15 mouse cellular contexts compared by ENCODE assay signal in the genomic region with DNA sequence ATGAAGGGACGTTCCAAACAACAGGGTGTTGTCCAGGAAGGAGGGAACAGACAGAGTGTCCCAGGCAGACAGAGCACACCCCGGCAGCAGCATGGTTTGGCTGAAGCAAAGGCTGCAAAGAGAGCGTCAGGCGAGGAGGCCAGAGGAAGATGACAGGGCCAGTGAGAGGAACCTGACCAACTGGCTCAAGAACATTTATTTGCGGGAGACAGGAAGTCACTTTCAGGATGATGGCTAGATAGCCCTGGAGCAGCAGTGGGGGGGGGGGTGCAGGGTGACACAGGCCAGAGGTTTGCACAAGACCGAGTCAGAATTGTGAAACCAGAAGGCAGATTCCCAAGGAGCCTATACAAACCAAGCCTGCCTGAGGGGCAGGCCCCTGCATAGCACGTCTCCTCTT. TPM values are rescaled to one million over a fixed set of nuclear protein-coding genes. Genes with fewer than 3 reads are reported as not detected.
DNase-seq lines count a peak whose midpoint lies in the region; ATAC-seq and TF ChIP-seq lines count a peak whose summit lies in the region.
"Had no signal": no experiment of that assay in that cellular context is flagged by ENCODE, and none has a peak within 500 bp of the region (broad histone marks: within the 10 kb centered on the region; RNA-seq: fewer than 3 reads in every experiment).

No protein-coding gene starts in this region.

- WGBS in lung, embryonic 15.5 days, result 21% methylated on average over 7 of the region's 7 CpGs
- WGBS in small intestine, adult 2 months, result 61% methylated on average over 7 of the region's 7 CpGs
- whole genome bisulfite sequencing in midbrain, embryonic 16.5 days, result 68% methylated on average over 7 of the region's 7 CpGs
- WGBS in midbrain, postnatal 0 days, result 66% methylated on average over 7 of the region's 7 CpGs

- no peak for TF ChIP-seq POLR2A in testis, adult 2 months (IDR thresholded peaks at IDR 0.05; ENCODE audit: control insufficient read depth, low read depth, low read length)
- no peak for TF ChIP-seq POLR2A in small intestine, adult 2 months (IDR thresholded peaks at IDR 0.05; ENCODE audit: low read depth, low read length)

- no peaks in the 10 kb centered on the region for H3K36me3 ChIP-seq in testis, adult 2 months (ENCODE audit: control insufficient read depth, insufficient read depth, low read length)
- no peaks in the 10 kb centered on the region for H3K36me3 ChIP-seq in lung, embryonic 15.5 days
- no peaks in the 10 kb centered on the region for H3K36me3 ChIP-seq in small intestine, adult 2 months (ENCODE audit: control insufficient read depth, insufficient read depth, low read length)
- no peaks in the 10 kb centered on the region for H3K36me3 ChIP-seq in midbrain, embryonic 16.5 days (ENCODE audit: control insufficient read depth, insufficient read depth, low read length)
- H3K36me3 ChIP-seq in midbrain, postnatal 0 days (ENCODE audit: insufficient read depth, low read length), result no peaks in the 10 kb centered on the region
- H3K36me3 ChIP-seq: embryonic facial prominence, embryonic 12.5 days; hindbrain, embryonic 15.5 days; kidney, embryonic 15.5 days; limb, embryonic 13.5 days had no signal

- H3K4me1 ChIP-seq in testis, adult 2 months (ENCODE audit: control insufficient read depth, insufficient read depth, low read length), result peaks cover 4% of the 10 kb centered on the region
- peaks cover 25% of the 10 kb centered on the region for H3K4me1 ChIP-seq in lung, embryonic 15.5 days
- H3K4me1 ChIP-seq in small intestine, adult 2 months (ENCODE audit: control insufficient read depth, insufficient read depth, insufficient read length, low read length), result peaks cover 8% of the 10 kb centered on the region; the same call in 1 of the 2 replicates
- H3K4me1 ChIP-seq in midbrain, embryonic 16.5 days (ENCODE audit: control insufficient read depth, insufficient read depth, low read length), result peaks cover 9% of the 10 kb centered on the region
- no peaks in the 10 kb centered on the region for H3K4me1 ChIP-seq in midbrain, postnatal 0 days (ENCODE audit: insufficient read depth, low read length)
- H3K4me1 ChIP-seq: embryonic facial prominence, embryonic 12.5 days had no signal

- peak overlapping the region; percentile 5; the same call in 1 of the 2 replicates for H3K27ac ChIP-seq in testis, adult 2 months (ENCODE audit: control insufficient read depth, insufficient read depth, low read depth, low read length)
- peak overlapping the region; percentile 29; the same call in 1 of the 2 replicates for H3K27ac ChIP-seq in lung, embryonic 15.5 days
- H3K27ac ChIP-seq in small intestine, adult 2 months (ENCODE audit: insufficient read depth, low read depth, low read length), result peak overlapping the region; percentile 69
- no peak overlapping the region for H3K27ac ChIP-seq in midbrain, embryonic 16.5 days (ENCODE audit: low read length)
- no peak overlapping the region for H3K27ac ChIP-seq in midbrain, postnatal 0 days (ENCODE audit: low read depth, low read length)
- H3K27ac ChIP-seq: embryonic facial prominence, embryonic 12.5 days; hindbrain, embryonic 15.5 days; kidney, embryonic 15.5 days; limb, embryonic 13.5 days had no signal

- no peaks in the 10 kb centered on the region for H3K9me3 ChIP-seq in lung, embryonic 15.5 days
- H3K9me3 ChIP-seq in midbrain, embryonic 16.5 days (replicated peaks; ENCODE audit: control insufficient read depth, low read length, poor library complexity, severe bottlenecking), result no peaks in the 10 kb centered on the region
- no peaks in the 10 kb centered on the region for H3K9me3 ChIP-seq in midbrain, postnatal 0 days (ENCODE audit: low read length)
- H3K9me3 ChIP-seq: embryonic facial prominence, embryonic 12.5 days; hindbrain, embryonic 15.5 days; kidney, embryonic 15.5 days; limb, embryonic 13.5 days had no signal

- H3K4me2 ChIP-seq in lung, embryonic 15.5 days, result no peak overlapping the region
- no peak overlapping the region for H3K4me2 ChIP-seq in midbrain, embryonic 16.5 days (ENCODE audit: low read length)
- H3K4me2 ChIP-seq in midbrain, postnatal 0 days (ENCODE audit: low read depth, low read length, poor library complexity, severe bottlenecking), result no peak overlapping the region
- H3K4me2 ChIP-seq: embryonic facial prominence, embryonic 12.5 days; hindbrain, embryonic 15.5 days; kidney, embryonic 15.5 days; limb, embryonic 13.5 days had no signal

- no peak for TF ChIP-seq CTCF in testis, adult 2 months (IDR thresholded peaks at IDR 0.05; ENCODE audit: control insufficient read depth, insufficient read depth, insufficient replicate concordance, low read depth, low read length)
- no peak for TF ChIP-seq CTCF in small intestine, adult 2 months (IDR thresholded peaks at IDR 0.05; ENCODE audit: extremely low read depth, insufficient read length, insufficient replicate concordance, low read depth, low read length)
- TF ChIP-seq CTCF in midbrain, postnatal 0 days (IDR thresholded peaks at IDR 0.05), result no peak

- no peaks in the 10 kb centered on the region for H3K27me3 ChIP-seq in testis, adult 2 months (ENCODE audit: control insufficient read depth, insufficient read depth, low read length)
- no peaks in the 10 kb centered on the region for H3K27me3 ChIP-seq in lung, embryonic 15.5 days
- no peaks in the 10 kb centered on the region for H3K27me3 ChIP-seq in small intestine, adult 2 months (ENCODE audit: control insufficient read depth, insufficient read depth, low read length)
- H3K27me3 ChIP-seq in midbrain, embryonic 16.5 days (ENCODE audit: control insufficient read depth, insufficient read depth, low read depth, low read length), result no peaks in the 10 kb centered on the region
- H3K27me3 ChIP-seq in midbrain, postnatal 0 days (ENCODE audit: insufficient read depth, low read length), result no peaks in the 10 kb centered on the region
- H3K27me3 ChIP-seq: embryonic facial prominence, embryonic 12.5 days; hindbrain, embryonic 15.5 days; kidney, embryonic 15.5 days; limb, embryonic 13.5 days had no signal

- H3K9ac ChIP-seq in lung, embryonic 15.5 days, result no peak overlapping the region
- H3K9ac ChIP-seq in midbrain, embryonic 16.5 days (ENCODE audit: low read depth, low read length), result no peak overlapping the region
- H3K9ac ChIP-seq in midbrain, postnatal 0 days (replicated peaks; ENCODE audit: low read length, poor library complexity, severe bottlenecking), result no peak overlapping the region
- H3K9ac ChIP-seq: embryonic facial prominence, embryonic 12.5 days; hindbrain, embryonic 15.5 days; kidney, embryonic 15.5 days; limb, embryonic 13.5 days had no signal

- DNase-seq in heart, adult 11 months, result peak; percentile 98
- DNase-seq in heart, postnatal 4 days, result no peak
- DNase-seq in testis, postnatal 14 days (ENCODE audit: low spot score), result no peak
- DNase-seq in midbrain, postnatal 0 days (ENCODE audit: low spot score), result no peak
- DNase-seq: cerebellum, postnatal 25 days; right cerebral cortex, postnatal 25 days had no signal

- no peak for ATAC-seq in lung, embryonic 15.5 days (ENCODE audit: borderline replicate concordance, extremely low read depth, low FRiP score, low TSS enrichment)
- ATAC-seq in midbrain, embryonic 16.5 days, result no peak
- no peak for ATAC-seq in midbrain, postnatal 0 days (ENCODE audit: low FRiP score)
- ATAC-seq: forebrain, embryonic 14.5 days had no signal

- no peak overlapping the region for H3K4me3 ChIP-seq in testis, adult 2 months (ENCODE audit: control insufficient read depth, low read depth, low read length)
- H3K4me3 ChIP-seq in lung, embryonic 15.5 days, result no peak overlapping the region
- no peak overlapping the region for H3K4me3 ChIP-seq in small intestine, adult 2 months (ENCODE audit: low read depth, low read length)
- no peak overlapping the region for H3K4me3 ChIP-seq in midbrain, embryonic 16.5 days (ENCODE audit: low read depth, low read length)
- H3K4me3 ChIP-seq in midbrain, postnatal 0 days (ENCODE audit: low read depth, low read length), result no peak overlapping the region
- H3K4me3 ChIP-seq: embryonic facial prominence, embryonic 12.5 days; hindbrain, embryonic 15.5 days; kidney, embryonic 15.5 days; limb, embryonic 13.5 days had no signal

RNA-seq across cellular contexts. Expression of gene Uvrag, which starts 5.1 kb away (rescaled TPM):
- 10 to 100 TPM; 33.2 to 34.5 TPM for total RNA-seq in heart, postnatal 4 days (2021)
- polyA plus RNA-seq in testis, adult 2 months (2012; rRNA removed), result 2.6 and 3.3 TPM in 2 replicates
- 21.8 and 23.7 TPM in 2 replicates for polyA plus RNA-seq in lung, embryonic 15.5 days (2015; fragmentation: Nextera tagmentation; extraction: Ambion mirVana)
- polyA plus RNA-seq in small intestine, adult 2 months (2012; rRNA removed), result 14.8 and 28.2 TPM in 2 replicates
- 16.0 and 17.7 TPM in 2 replicates for polyA plus RNA-seq in midbrain, embryonic 16.5 days (2015; fragmentation: Nextera tagmentation; extraction: Ambion mirVana)
- total RNA-seq in midbrain, postnatal 0 days (2014; rRNA removed), result 23.3 and 26.3 TPM in 2 replicates
- polyA plus RNA-seq in midbrain, postnatal 0 days (2015; fragmentation: Nextera tagmentation; extraction: Ambion mirVana), result 13.5 and 19.8 TPM in 2 replicates

RNA-seq across cellular contexts. Expression of gene Dgat2, which starts 36.5 kb away (rescaled TPM):
- 10 to 100 TPM; 69.7 to 78.2 TPM for total RNA-seq in heart, postnatal 4 days (2021)
- polyA plus RNA-seq in testis, adult 2 months (2012; rRNA removed), result 315 and 324 TPM in 2 replicates
- polyA plus RNA-seq in lung, embryonic 15.5 days (2015; fragmentation: Nextera tagmentation; extraction: Ambion mirVana), result 32.7 and 34.7 TPM in 2 replicates
- polyA plus RNA-seq in small intestine, adult 2 months (2012; rRNA removed), result 159 and 234 TPM in 2 replicates
- 22.0 and 24.0 TPM in 2 replicates for polyA plus RNA-seq in midbrain, embryonic 16.5 days (2015; fragmentation: Nextera tagmentation; extraction: Ambion mirVana)
- total RNA-seq in midbrain, postnatal 0 days (2014; rRNA removed), result 34.5 and 35.3 TPM in 2 replicates
- 32.0 and 33.1 TPM in 2 replicates for polyA plus RNA-seq in midbrain, postnatal 0 days (2015; fragmentation: Nextera tagmentation; extraction: Ambion mirVana)

Comparison
In these comparisons a context has a peak if more than half of its experiments do, and no peak if none do; other contexts are left out.
1. H3K27ac ChIP-seq: peak in testis, adult 2 months (single experiment), lung, embryonic 15.5 days (single experiment) and small intestine, adult 2 months (single experiment); none in midbrain, embryonic 16.5 days (single experiment) and midbrain, postnatal 0 days (single experiment).